Mouse (Mus musculus) adrenal gland, adult 2 months (tissue): ENCODE measurements around the gene Fam102b. TPM values are rescaled to one million over a fixed set of nuclear protein-coding genes. Genes with fewer than 3 reads are reported as not detected.

ENCODE experiments used
- DNase-seq: peaks from one replicate; pipeline ENCODE4 v3.0.0; 2021
- polyA plus RNA-seq: library from polyadenylated mRNA; depleted of rRNA; stranded (reverse); fragments of >200 nt; gene quantifications from 2 replicates; pipeline ENCODE4 v1.2.3, GENCODE M21; 2012
- total RNA-seq, 2 experiments: library from RNA; stranded (reverse); gene quantifications; 2 replicates each; pipeline ENCODE4 v1.2.3; 2021

The Fam102b gene
- total and polyA plus RNA-seq, 3 experiments: 0.98 to 9.4 (median 3.8) TPM

GRCm38 (mm10) chr3:109010489-109011260, 16.7 kb downstream of the Fam102b start:
- peak; percentile 73 for DNase-seq

- no peak for DNase-seq
Measured at GRCm38 (mm10) chr3:109008180-109008579, 19.2 kb downstream of the Fam102b start.

- DNase-seq: no peak
Measured at GRCm38 (mm10) chr3:109005777-109006176, 21.6 kb downstream of the Fam102b start.

GRCm38 (mm10) chr3:108999173-108999572, 28.2 kb downstream of the Fam102b start:
- DNase-seq: no peak

GRCm38 (mm10) chr3:108997762-108998161, 29.6 kb downstream of the Fam102b start:
- peak; percentile 19 for DNase-seq

- DNase-seq: peak; percentile 44
Measured at GRCm38 (mm10) chr3:108997284-108997683, 30.1 kb downstream of the Fam102b start.

GRCm38 (mm10) chr3:108995379-108995778, 32.0 kb downstream of the Fam102b start:
- DNase-seq: no peak

- DNase-seq: no peak
Measured at GRCm38 (mm10) chr3:108994477-108994876, 32.9 kb downstream of the Fam102b start.

- DNase-seq: peak; percentile 10
Measured at GRCm38 (mm10) chr3:108989971-108990548, 37.3 kb downstream of the Fam102b start.

GRCm38 (mm10) chr3:108987009-108987659, 40.3 kb downstream of the Fam102b start:
- no peak for DNase-seq

- DNase-seq: no peak
Measured at GRCm38 (mm10) chr3:108986534-108986933, 40.9 kb downstream of the Fam102b start.

GRCm38 (mm10) chr3:108983989-108984388, 43.4 kb downstream of the Fam102b start:
- no peak for DNase-seq

GRCm38 (mm10) chr3:108981946-108982345, 45.5 kb downstream of the Fam102b start:
- DNase-seq: no peak

- DNase-seq: no peak
Measured at GRCm38 (mm10) chr3:108977340-108978030, 49.9 kb downstream of the Fam102b start.

- DNase-seq: no peak
Measured at GRCm38 (mm10) chr3:108974920-108975485, 52.4 kb downstream of the Fam102b start.

- no peak for DNase-seq
Measured at GRCm38 (mm10) chr3:108973980-108974660, 53.3 kb downstream of the Fam102b start.

- no peak for DNase-seq
Measured at GRCm38 (mm10) chr3:108966051-108966450, 61.4 kb downstream of the Fam102b start.

GRCm38 (mm10) chr3:108964361-108965044, 62.9 kb downstream of the Fam102b start:
- no peak for DNase-seq

- DNase-seq: no peak
Measured at GRCm38 (mm10) chr3:108963776-108964175, 63.6 kb downstream of the Fam102b start.

GRCm38 (mm10) chr3:108963278-108963677, 64.1 kb downstream of the Fam102b start:
- no peak for DNase-seq

GRCm38 (mm10) chr3:108961655-108962054, 65.8 kb downstream of the Fam102b start:
- no peak for DNase-seq
